Mouse (Mus musculus): ENCODE results near the gene Lactb. TPM values are rescaled to one million over a fixed set of nuclear protein-coding genes. Genes with fewer than 3 reads are reported as not detected.
A peak's percentile ranks its signal among the peaks of the same experiment; 100 is the strongest.

Gene Lactb
- total and polyA plus RNA-seq, 2 experiments = 24.4 to 41.4 TPM

DNA sequence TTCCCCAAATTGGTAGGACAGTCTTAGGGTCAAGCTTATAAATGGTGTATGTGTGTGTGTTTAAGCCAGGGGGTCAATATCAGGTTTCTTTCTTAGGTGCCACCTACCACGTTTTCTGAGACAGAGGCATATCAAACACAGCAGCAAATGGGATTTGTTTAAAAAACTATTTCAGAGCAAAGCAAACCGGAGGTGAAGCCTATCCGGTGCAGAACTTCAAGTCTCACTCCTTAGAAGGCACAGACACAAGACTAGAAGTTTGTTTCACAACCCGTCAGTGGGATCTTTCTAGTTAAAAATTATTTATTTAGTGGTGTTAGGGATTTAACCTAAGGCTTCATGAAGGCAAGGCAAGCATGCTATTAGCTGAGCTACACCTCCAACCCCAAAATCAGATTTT lies 30.1 kb downstream of the Lactb start:
- peak overlapping the region; percentile 82; the same call in 1 of the 2 replicates for H3K9ac ChIP-seq (ENCODE audit: low read depth, low read length)

DNA sequence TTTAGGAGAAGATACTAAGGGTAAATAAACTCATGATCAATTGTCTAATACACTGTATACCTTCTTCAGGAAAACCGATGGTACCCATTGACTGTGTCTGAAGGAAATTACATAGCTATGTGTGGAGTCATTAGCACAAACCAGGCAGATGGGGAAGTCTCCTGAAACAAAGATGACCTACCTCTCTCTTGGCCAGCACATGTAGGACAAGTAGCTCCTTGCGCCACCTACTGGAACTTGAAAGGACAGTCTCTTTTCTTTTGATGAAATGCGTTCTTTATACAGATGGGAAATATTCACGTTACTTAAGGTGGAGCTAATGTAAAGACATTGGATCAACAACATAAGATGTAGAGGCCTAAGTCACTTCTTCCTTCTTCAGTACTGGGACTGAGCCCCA lies 36.4 kb downstream of the Lactb start:
- Histone ChIP-seq H3K36me3 (ENCODE audit: control insufficient read depth, insufficient read depth, low read length) (no peaks in the 10 kb centered on the region), H3K79me2 (ENCODE audit: control insufficient read depth, insufficient read depth, low read length) (no peaks in the 10 kb centered on the region), H3K27me3 (ENCODE audit: control insufficient read depth, insufficient read depth, low read length) (no peaks in the 10 kb centered on the region), H3K27ac (replicated peaks; ENCODE audit: insufficient read depth, low read depth, low read length) (no peak overlapping the region), H3K9ac (ENCODE audit: low read depth, low read length) (no peak overlapping the region), H3K4me3 (ENCODE audit: insufficient read depth, low read depth, low read length) (no peak overlapping the region), H3K4me1 (ENCODE audit: control insufficient read depth, insufficient read depth, low read length) (no peaks in the 10 kb centered on the region; the same call in 1 of the 2 replicates)
- DNase-seq (ENCODE audit: extremely low read depth, low read depth, low spot score) = peak; percentile 63
- 3% methylated on average over 4 of the region's 4 CpGs for WGBS
- TF ChIP-seq POLR2A (IDR thresholded peaks at IDR 0.05; ENCODE audit: extremely low read depth, insufficient read depth, low read length) (no peak), CTCF (IDR thresholded peaks at IDR 0.05; ENCODE audit: low read depth, low read length) (peak; percentile 58)

More for the DNA sequence above, 30.1 kb downstream of the Lactb start:
- peak overlapping the region; percentile 96 for H3K4me3 ChIP-seq (ENCODE audit: insufficient read depth, low read depth, low read length)
- H3K27me3 ChIP-seq (ENCODE audit: control insufficient read depth, insufficient read depth, low read length) = no peaks in the 10 kb centered on the region
- no peak for TF ChIP-seq CTCF (IDR thresholded peaks at IDR 0.05; ENCODE audit: low read depth, low read length)
- no peak for TF ChIP-seq POLR2A (IDR thresholded peaks at IDR 0.05; ENCODE audit: extremely low read depth, insufficient read depth, low read length)
- H3K4me1 ChIP-seq (ENCODE audit: control insufficient read depth, insufficient read depth, low read length) = peaks cover 3% of the 10 kb centered on the region; the same call in 1 of the 2 replicates
- H3K79me2 ChIP-seq (ENCODE audit: control insufficient read depth, insufficient read depth, low read length) = peaks cover 7% of the 10 kb centered on the region; the same call in 1 of the 2 replicates
- no peak for DNase-seq (ENCODE audit: extremely low read depth, low read depth, low spot score)
- peak overlapping the region; percentile 85 for H3K27ac ChIP-seq (replicated peaks; ENCODE audit: insufficient read depth, low read depth, low read length)
- WGBS = 25% methylated on average over 4 of the region's 4 CpGs
- peaks cover 12% of the 10 kb centered on the region for H3K36me3 ChIP-seq (ENCODE audit: control insufficient read depth, insufficient read depth, low read length)

DNA sequence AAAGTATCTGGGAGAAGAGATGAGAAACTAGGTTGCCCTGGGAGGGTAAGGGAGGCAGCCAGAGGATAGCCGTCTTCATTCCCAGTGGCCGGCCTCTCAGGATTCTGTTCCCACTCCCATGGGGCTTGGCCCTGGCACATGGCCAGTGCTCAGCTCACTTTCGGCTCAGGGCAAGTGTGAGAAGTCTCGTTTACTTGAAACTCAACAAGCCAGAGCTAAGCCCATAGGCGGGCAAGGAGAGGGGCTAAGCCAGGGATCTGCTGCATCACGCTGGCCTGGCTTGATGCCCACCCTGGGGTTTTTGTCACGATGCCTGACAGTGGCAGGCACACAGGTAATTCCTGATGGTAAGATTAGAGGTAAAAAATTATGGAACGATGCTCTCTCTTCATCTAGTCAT lies 37.8 kb downstream of the Lactb start:
- Histone ChIP-seq H3K4me1 (ENCODE audit: control insufficient read depth, insufficient read depth, low read length) (no peaks in the 10 kb centered on the region; the same call in 1 of the 2 replicates), H3K9ac (ENCODE audit: low read depth, low read length) (no peak overlapping the region), H3K27ac (replicated peaks; ENCODE audit: insufficient read depth, low read depth, low read length) (no peak overlapping the region), H3K79me2 (ENCODE audit: control insufficient read depth, insufficient read depth, low read length) (no peaks in the 10 kb centered on the region), H3K27me3 (ENCODE audit: control insufficient read depth, insufficient read depth, low read length) (no peaks in the 10 kb centered on the region), H3K36me3 (ENCODE audit: control insufficient read depth, insufficient read depth, low read length) (no peaks in the 10 kb centered on the region), H3K4me3 (ENCODE audit: insufficient read depth, low read depth, low read length) (no peak overlapping the region)
- TF ChIP-seq POLR2A (IDR thresholded peaks at IDR 0.05; ENCODE audit: extremely low read depth, insufficient read depth, low read length) (no peak), CTCF (IDR thresholded peaks at IDR 0.05; ENCODE audit: low read depth, low read length) (no peak)
- DNase-seq (ENCODE audit: extremely low read depth, low read depth, low spot score) = no peak
- WGBS = 82% methylated on average over 8 of the region's 8 CpGs

DNA sequence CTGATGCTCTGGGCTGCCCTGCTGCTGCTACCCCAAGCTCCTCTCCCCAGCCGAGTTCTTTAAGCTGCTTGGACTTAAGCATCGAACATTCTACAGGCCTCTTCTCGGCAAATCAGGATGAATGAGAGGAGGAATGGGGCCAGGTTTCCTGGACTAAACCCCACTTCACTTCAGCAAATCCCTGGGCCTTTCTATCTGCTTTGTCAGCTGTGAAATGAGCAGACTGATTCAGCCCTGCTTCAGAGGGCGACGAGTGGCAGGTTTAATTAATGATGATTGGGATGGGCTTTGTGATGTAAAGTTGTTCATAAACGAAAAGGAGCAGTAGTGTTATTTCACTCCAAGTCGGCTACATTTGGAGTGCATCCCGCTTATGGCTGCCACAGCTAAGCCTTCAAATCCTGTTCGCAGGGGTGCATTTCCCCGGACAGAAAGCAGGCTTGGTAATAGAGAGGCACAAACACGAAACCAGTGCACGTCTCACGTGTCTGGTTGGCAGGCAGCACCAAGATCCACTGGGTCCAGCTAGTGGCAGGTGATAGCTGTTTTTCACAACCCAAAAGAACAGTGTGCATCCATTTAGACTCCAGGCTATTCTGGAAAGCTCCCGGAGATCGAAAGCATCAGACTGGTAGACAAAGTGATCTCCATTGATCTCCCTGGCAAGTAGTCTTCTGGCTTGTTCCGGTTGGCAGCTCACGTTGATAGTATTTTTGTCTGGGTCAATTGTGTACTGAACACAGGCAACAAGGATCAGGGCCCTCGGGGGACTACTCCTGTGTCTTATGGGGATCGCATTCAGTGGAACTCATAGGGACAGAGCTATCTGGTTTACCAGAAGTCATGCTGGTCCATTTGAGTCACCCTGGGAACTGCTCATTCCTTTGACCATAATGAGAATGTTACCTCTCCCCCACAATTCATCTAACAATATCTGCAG lies 41.1 kb downstream of the Lactb start:
- Histone ChIP-seq H3K36me3 (ENCODE audit: control insufficient read depth, insufficient read depth, low read length) (no peaks in the 10 kb centered on the region), H3K27ac (replicated peaks; ENCODE audit: insufficient read depth, low read depth, low read length) (no peak overlapping the region), H3K9ac (ENCODE audit: low read depth, low read length) (no peak overlapping the region), H3K79me2 (ENCODE audit: control insufficient read depth, insufficient read depth, low read length) (no peaks in the 10 kb centered on the region), H3K4me3 (ENCODE audit: insufficient read depth, low read depth, low read length) (no peak overlapping the region), H3K4me1 (ENCODE audit: control insufficient read depth, insufficient read depth, low read length) (no peaks in the 10 kb centered on the region; the same call in 1 of the 2 replicates), H3K27me3 (ENCODE audit: control insufficient read depth, insufficient read depth, low read length) (no peaks in the 10 kb centered on the region)
- no peak for DNase-seq (ENCODE audit: extremely low read depth, low read depth, low spot score)
- TF ChIP-seq POLR2A (IDR thresholded peaks at IDR 0.05; ENCODE audit: extremely low read depth, insufficient read depth, low read length) = no peak
- TF ChIP-seq CTCF (IDR thresholded peaks at IDR 0.05; ENCODE audit: low read depth, low read length) = no peak
- WGBS = 92% methylated on average over 19 of the region's 19 CpGs

DNA sequence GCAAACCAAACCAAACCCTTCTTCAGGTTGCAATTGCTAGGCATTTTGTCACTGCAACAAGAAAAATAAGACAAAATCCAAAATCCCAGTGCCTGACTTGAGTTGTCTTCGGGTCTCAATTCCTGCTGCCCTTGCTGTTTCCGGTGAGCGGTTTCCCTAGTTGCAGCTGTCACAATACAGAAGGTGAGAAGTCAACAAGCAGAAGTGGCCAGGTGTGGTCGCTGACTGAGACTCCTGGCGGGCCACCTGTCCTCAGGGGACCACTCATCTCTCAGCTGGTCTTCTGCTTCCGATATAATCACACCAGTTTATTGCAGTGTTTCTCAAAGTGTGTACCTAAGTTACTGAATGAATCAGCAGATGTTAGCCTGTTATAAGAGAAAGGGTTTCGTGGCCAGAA lies 44.9 kb downstream of the Lactb start:
- WGBS = 75% methylated on average over 7 of the region's 7 CpGs

More for the DNA sequence above, 44.9 kb downstream of the Lactb start:
- TF ChIP-seq CTCF (IDR thresholded peaks at IDR 0.05; ENCODE audit: low read depth, low read length) (no peak), POLR2A (IDR thresholded peaks at IDR 0.05; ENCODE audit: extremely low read depth, insufficient read depth, low read length) (no peak)
- Histone ChIP-seq H3K36me3 (ENCODE audit: control insufficient read depth, insufficient read depth, low read length) (no peaks in the 10 kb centered on the region), H3K79me2 (ENCODE audit: control insufficient read depth, insufficient read depth, low read length) (no peaks in the 10 kb centered on the region), H3K4me3 (ENCODE audit: insufficient read depth, low read depth, low read length) (no peak overlapping the region), H3K4me1 (ENCODE audit: control insufficient read depth, insufficient read depth, low read length) (no peaks in the 10 kb centered on the region), H3K27me3 (ENCODE audit: control insufficient read depth, insufficient read depth, low read length) (no peaks in the 10 kb centered on the region), H3K9ac (ENCODE audit: low read depth, low read length) (no peak overlapping the region), H3K27ac (replicated peaks; ENCODE audit: insufficient read depth, low read depth, low read length) (no peak overlapping the region)
- DNase-seq (ENCODE audit: extremely low read depth, low read depth, low spot score) = no peak
